Mouse (Mus musculus): Measurements from ENCODE around the gene Creb3.
"Not testable (repeated sequence)": the region's sequence is repeated elsewhere in the genome, so short reads cannot be mapped to it uniquely, and the experiment has no call there.

Creb3 gene

GRCm38 (mm10) chr4:43584444-43585416 is 22.6 kb downstream of the Creb3 start, which contains the start of gene Msmp:
Msmp (minus strand) TSS chr4:43584494.
- DNase-seq (ENCODE audit: low read depth), result no peak

GRCm38 (mm10) chr4:43585682-43586081 is 23.6 kb downstream of the Creb3 start:
- no peak for DNase-seq (ENCODE audit: low read depth)

GRCm38 (mm10) chr4:43586411-43586810 is 24.3 kb downstream of the Creb3 start:
- no peak for DNase-seq (ENCODE audit: low read depth)

GRCm38 (mm10) chr4:43587681-43588080 is 25.5 kb downstream of the Creb3 start:
- DNase-seq (ENCODE audit: low read depth), result no peak

GRCm38 (mm10) chr4:43591543-43591942 is 29.4 kb downstream of the Creb3 start:
- DNase-seq (ENCODE audit: low read depth), result no peak

GRCm38 (mm10) chr4:43591961-43592360 is 29.8 kb downstream of the Creb3 start:
- DNase-seq (ENCODE audit: low read depth), result no peak

- DNase-seq (ENCODE audit: low read depth), result no peak
These were observed 31.3 kb downstream of the Creb3 start for GRCm38 (mm10) chr4:43593453-43593852.

- not testable (repeated sequence) for DNase-seq (ENCODE audit: low read depth)
These were observed 34.5 kb downstream of the Creb3 start for GRCm38 (mm10) chr4:43596597-43596996.

- no peak for DNase-seq (ENCODE audit: low read depth)
These were observed 36.1 kb downstream of the Creb3 start for GRCm38 (mm10) chr4:43598200-43598599.

- no peak for DNase-seq (ENCODE audit: low read depth)
These were observed 36.7 kb downstream of the Creb3 start for GRCm38 (mm10) chr4:43598650-43599380.

- no peak for DNase-seq (ENCODE audit: low read depth)
These were observed 38.2 kb downstream of the Creb3 start for GRCm38 (mm10) chr4:43600195-43600934.

- DNase-seq (ENCODE audit: low read depth), result no peak
These were observed 42.0 kb downstream of the Creb3 start for GRCm38 (mm10) chr4:43604099-43604498.

GRCm38 (mm10) chr4:43604751-43605685 is 42.9 kb downstream of the Creb3 start:
- DNase-seq (ENCODE audit: low read depth), result no peak

- DNase-seq (ENCODE audit: low read depth), result no peak
These were observed 50.4 kb downstream of the Creb3 start for GRCm38 (mm10) chr4:43612534-43612933.

GRCm38 (mm10) chr4:43613060-43613730 is 51.1 kb downstream of the Creb3 start:
- DNase-seq (ENCODE audit: low read depth), result no peak
